In the genomic region with DNA sequence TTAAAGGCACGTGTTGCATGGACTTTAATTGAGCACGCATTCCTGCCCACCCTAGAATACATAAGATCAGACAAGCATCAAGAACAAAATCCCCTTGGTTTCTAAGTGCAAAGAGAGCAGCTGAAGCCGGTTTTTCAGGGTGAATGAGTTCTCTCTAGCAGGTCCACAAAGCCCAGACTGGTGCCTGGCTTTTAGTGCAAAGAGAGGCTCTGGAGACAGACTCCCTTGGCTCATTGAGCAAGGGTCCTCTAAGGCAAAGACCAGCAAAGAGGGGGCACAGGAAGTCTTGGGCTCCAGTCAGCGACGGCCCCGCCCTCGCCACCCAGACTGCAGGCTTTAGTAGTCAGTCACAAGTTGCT, we compare ENCODE assay signal across 8 mouse cellular contexts. TPM values are rescaled to one million over a fixed set of nuclear protein-coding genes. Genes with fewer than 3 reads are reported as not detected.
DNase-seq lines count a peak whose midpoint lies in the region; ATAC-seq and TF ChIP-seq lines count a peak whose summit lies in the region.

No protein-coding gene starts in this region.

- peak overlapping the region; percentile 75 for H3K9ac ChIP-seq in heart, embryonic 16.5 days (ENCODE audit: low read length)
- peak overlapping the region; percentile 68 for H3K9ac ChIP-seq in hindbrain, embryonic 13.5 days
- peak overlapping the region; percentile 47 for H3K9ac ChIP-seq in midbrain, embryonic 12.5 days (replicated peaks)

- TF ChIP-seq POLR2A in bone marrow macrophage, adult 2 months (IDR thresholded peaks at IDR 0.05; ENCODE audit: borderline replicate concordance, low read depth, low read length), result no peak

- H3K9me3 ChIP-seq in heart, embryonic 16.5 days (replicated peaks; ENCODE audit: control insufficient read depth, low read length), result no peaks in the 10 kb centered on the region
- H3K9me3 ChIP-seq in hindbrain, embryonic 13.5 days, result no peaks in the 10 kb centered on the region
- H3K9me3 ChIP-seq in midbrain, embryonic 12.5 days, result no peaks in the 10 kb centered on the region

- TF ChIP-seq CTCF in bone marrow macrophage, adult 2 months (IDR thresholded peaks at IDR 0.05; ENCODE audit: low read depth, low read length), result no peak

- no peaks in the 10 kb centered on the region for H3K36me3 ChIP-seq in heart, embryonic 16.5 days (ENCODE audit: control insufficient read depth, insufficient read depth)
- H3K36me3 ChIP-seq in hindbrain, embryonic 13.5 days, result no peaks in the 10 kb centered on the region
- no peaks in the 10 kb centered on the region for H3K36me3 ChIP-seq in midbrain, embryonic 12.5 days

- H3K27me3 ChIP-seq in heart, embryonic 16.5 days (ENCODE audit: control insufficient read depth, insufficient read depth, low read length), result no peaks in the 10 kb centered on the region
- peaks cover 17% of the 10 kb centered on the region for H3K27me3 ChIP-seq in hindbrain, embryonic 13.5 days
- peaks cover 4% of the 10 kb centered on the region for H3K27me3 ChIP-seq in midbrain, embryonic 12.5 days

- peaks cover 16% of the 10 kb centered on the region for H3K4me1 ChIP-seq in heart, embryonic 16.5 days (ENCODE audit: control insufficient read depth, insufficient read depth, low read length)
- peaks cover 4% of the 10 kb centered on the region; the same call in 1 of the 2 replicates for H3K4me1 ChIP-seq in bone marrow macrophage, adult 2 months (ENCODE audit: control insufficient read depth, insufficient read depth, low read length)
- H3K4me1 ChIP-seq in hindbrain, embryonic 13.5 days (replicated peaks), result peaks cover 9% of the 10 kb centered on the region
- H3K4me1 ChIP-seq in midbrain, embryonic 12.5 days, result peaks cover 7% of the 10 kb centered on the region; the same call in 1 of the 2 replicates

- no peak for DNase-seq in heart, adult 11 months
- no peak for DNase-seq in layer of hippocampus, postnatal 36 days
- no peak for DNase-seq in thymus, postnatal 10 days (ENCODE audit: low spot score in 2 of 2)
- no peak for DNase-seq in kidney, adult 8-10 months

- peak overlapping the region; percentile 86 for H3K4me2 ChIP-seq in heart, embryonic 16.5 days (ENCODE audit: low read depth, low read length)
- H3K4me2 ChIP-seq in hindbrain, embryonic 13.5 days, result peak overlapping the region; percentile 72
- H3K4me2 ChIP-seq in midbrain, embryonic 12.5 days (replicated peaks), result peak overlapping the region; percentile 84

- WGBS in heart, embryonic 16.5 days, result 15% methylated on average over 7 of the region's 7 CpGs
- WGBS in hindbrain, embryonic 13.5 days, result 8% methylated on average over 7 of the region's 7 CpGs
- WGBS in midbrain, embryonic 12.5 days, result 12% methylated on average over 7 of the region's 7 CpGs

- H3K27ac ChIP-seq in heart, embryonic 16.5 days (ENCODE audit: low read length), result peak overlapping the region; percentile 29; the same call in 1 of the 2 replicates
- H3K27ac ChIP-seq in bone marrow macrophage, adult 2 months (ENCODE audit: insufficient read depth, low read depth, low read length), result no peak overlapping the region
- no peak overlapping the region for H3K27ac ChIP-seq in hindbrain, embryonic 13.5 days
- no peak overlapping the region for H3K27ac ChIP-seq in midbrain, embryonic 12.5 days (replicated peaks)

- ATAC-seq in heart, embryonic 16.5 days (replicated peaks; ENCODE audit: extremely low read depth, insufficient read depth, low FRiP score), result no peak
- ATAC-seq in hindbrain, embryonic 13.5 days (ENCODE audit: low FRiP score), result no peak
- ATAC-seq in midbrain, embryonic 12.5 days (ENCODE audit: low FRiP score, low read depth), result no peak

- H3K4me3 ChIP-seq in heart, embryonic 16.5 days (ENCODE audit: low read length), result peak overlapping the region; percentile 66
- peak overlapping the region; percentile 69 for H3K4me3 ChIP-seq in bone marrow macrophage, adult 2 months (ENCODE audit: insufficient read depth, low read length)
- H3K4me3 ChIP-seq in hindbrain, embryonic 13.5 days, result peak overlapping the region; percentile 43
- H3K4me3 ChIP-seq in midbrain, embryonic 12.5 days, result peak overlapping the region; percentile 52

RNA-seq across cellular contexts. Expression of a gene that starts 0.3 kb away (rescaled TPM):
- polyA plus RNA-seq in heart, embryonic 16.5 days (2015; fragmentation: Nextera tagmentation; extraction: Ambion mirVana), result 1.7 and 1.9 TPM in 2 replicates
- polyA plus RNA-seq in bone marrow macrophage, adult 2 months (2012; ENCODE audit: insufficient read depth, insufficient read length, missing spikeins), result 0.83 and 1.2 TPM in 2 replicates
- polyA plus RNA-seq in hindbrain, embryonic 13.5 days (2015; fragmentation: Nextera tagmentation; extraction: Ambion mirVana), result 0.41 and 0.77 TPM in 2 replicates
- polyA plus RNA-seq in midbrain, embryonic 12.5 days (2016; fragmentation: Nextera tagmentation; extraction: Ambion mirVana), result 0.82 and 1.1 TPM in 2 replicates
- 1 to 10 TPM; 1.8 to 2.6 TPM for total RNA-seq in layer of hippocampus, postnatal 36 days (2021)
